Comparison of ENCODE assay signal across 15 mouse cellular contexts in the genomic region with DNA sequence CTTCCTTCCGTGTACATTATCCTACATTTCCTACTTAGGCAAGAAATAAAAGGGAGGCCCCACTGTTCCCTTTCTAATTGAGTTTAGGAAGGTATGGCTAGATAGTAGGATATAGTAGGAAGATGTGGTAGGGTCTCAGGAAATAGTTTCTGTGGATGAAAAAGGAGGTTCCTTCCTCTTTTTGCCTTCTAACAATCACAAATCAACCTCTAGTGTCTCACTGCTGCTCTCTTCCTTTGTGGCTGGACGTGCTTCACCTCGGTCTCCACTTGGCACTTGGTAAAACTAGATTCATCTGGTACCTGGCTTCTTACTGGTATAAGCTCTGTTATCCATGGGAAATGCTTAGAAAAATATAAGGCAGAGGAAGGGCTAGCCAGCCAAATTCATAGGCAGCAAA. TPM values are rescaled to one million over a fixed set of nuclear protein-coding genes. Genes with fewer than 3 reads are reported as not detected.
"Had no signal": no experiment of that assay in that cellular context is flagged by ENCODE, and none has a peak within 500 bp of the region (broad histone marks: within the 10 kb centered on the region; RNA-seq: fewer than 3 reads in every experiment).

No protein-coding gene starts in this region.

- H3K27me3 ChIP-seq: lung, embryonic 15.5 days; neural tube, embryonic 13.5 days had no signal

- DNase-seq: kidney, postnatal 25 days; lung, postnatal 14 days; retina, postnatal 1 day; right cerebral cortex, postnatal 4 days; spleen, adult 18-20 months; thymus, postnatal 4 days had no signal

- H3K36me3 ChIP-seq: limb, embryonic 10.5 days; liver, embryonic 12.5 days; lung, embryonic 15.5 days; midbrain, embryonic 12.5 days; neural tube, embryonic 13.5 days had no signal

- H3K9me3 ChIP-seq: limb, embryonic 10.5 days; liver, embryonic 12.5 days; lung, embryonic 15.5 days; midbrain, embryonic 12.5 days; neural tube, embryonic 13.5 days had no signal

- H3K9ac ChIP-seq: liver, embryonic 12.5 days; lung, embryonic 15.5 days; midbrain, embryonic 12.5 days; neural tube, embryonic 13.5 days had no signal

- H3K4me3 ChIP-seq: left cerebral cortex, adult 2 months; limb, embryonic 10.5 days; liver, embryonic 12.5 days; lung, embryonic 15.5 days; midbrain, embryonic 12.5 days; neural tube, embryonic 13.5 days had no signal

- H3K4me2 ChIP-seq: liver, embryonic 12.5 days; lung, embryonic 15.5 days; midbrain, embryonic 12.5 days; neural tube, embryonic 13.5 days had no signal

- ATAC-seq: liver, embryonic 12.5 days; midbrain, embryonic 16.5 days had no signal

- H3K27ac ChIP-seq: left cerebral cortex, adult 2 months; liver, embryonic 12.5 days; lung, embryonic 15.5 days; macrophage; midbrain, embryonic 12.5 days had no signal

RNA-seq across cellular contexts. Expression of gene E130114P18Rik, which starts 59.8 kb away (rescaled TPM):
- total RNA-seq: megakaryocyte-erythroid progenitor cell, adult 5-6 weeks had no signal
- polyA plus RNA-seq: liver, embryonic 12.5 days; macrophage had no signal
